Mouse (Mus musculus) midbrain, embryonic 10.5 days (tissue): ENCODE data around the gene Kbtbd2. TPM values are rescaled to one million over a fixed set of nuclear protein-coding genes. Genes with fewer than 3 reads are reported as not detected.
A peak's percentile ranks its signal among the peaks of the same experiment; 100 is the strongest.

ENCODE experiments used
- DNase-seq: peaks from one replicate; pipeline ENCODE4 v3.0.0-alpha.2; 2017; ENCODE audit warnings: low spot score
- H3K27ac ChIP-seq: fragments of 300-500 bp; sonication (generic); replicated peaks from 2 replicates; pipeline ENCODE4 v1.5.1; 2016; ENCODE audit warnings: mild to moderate bottlenecking
- H3K27me3 ChIP-seq: fragments of 300-500 bp; sonication (generic); 2 replicates; pipeline ENCODE4 v1.6.1; 2016; ENCODE audit warnings: low read depth, mild to moderate bottlenecking; ENCODE audit not compliant: poor library complexity, severe bottlenecking
- H3K36me3 ChIP-seq: fragments of 300-500 bp; sonication (generic); 2 replicates; pipeline ENCODE4 v1.6.1; 2016; ENCODE audit warnings: mild to moderate bottlenecking, moderate library complexity
- H3K4me1 ChIP-seq: fragments of 300-500 bp; sonication (generic); 2 replicates; pipeline ENCODE4 v1.6.1; 2016
- H3K4me3 ChIP-seq: fragments of 300-500 bp; sonication (generic); 2 replicates; pipeline ENCODE4 v1.5.1; 2016; ENCODE audit warnings: mild to moderate bottlenecking, moderate library complexity
- H3K9me3 ChIP-seq: fragments of 300-500 bp; sonication (generic); replicated peaks from 2 replicates; pipeline ENCODE4 v1.6.1; 2016; ENCODE audit warnings: mild to moderate bottlenecking
- WGBS: fragments of 180-500 bp; shearing (Covaris S2); methylation state at CpG from one replicate; pipeline ENCODE4 v1.1.7; 2016; 5-methylcytosine and 5-hydroxymethylcytosine counted together
- polyA plus RNA-seq: library from polyadenylated mRNA; unstranded; fragments of >200 nt; fragmentation: Nextera tagmentation; extraction: Ambion mirVana; gene quantifications from 2 replicates; pipeline ENCODE4 v1.2.1, GENCODE M21; 2016

The Kbtbd2 gene
- polyA plus RNA-seq, 1 experiment from 2014 or later: 36.6 TPM

DNA sequence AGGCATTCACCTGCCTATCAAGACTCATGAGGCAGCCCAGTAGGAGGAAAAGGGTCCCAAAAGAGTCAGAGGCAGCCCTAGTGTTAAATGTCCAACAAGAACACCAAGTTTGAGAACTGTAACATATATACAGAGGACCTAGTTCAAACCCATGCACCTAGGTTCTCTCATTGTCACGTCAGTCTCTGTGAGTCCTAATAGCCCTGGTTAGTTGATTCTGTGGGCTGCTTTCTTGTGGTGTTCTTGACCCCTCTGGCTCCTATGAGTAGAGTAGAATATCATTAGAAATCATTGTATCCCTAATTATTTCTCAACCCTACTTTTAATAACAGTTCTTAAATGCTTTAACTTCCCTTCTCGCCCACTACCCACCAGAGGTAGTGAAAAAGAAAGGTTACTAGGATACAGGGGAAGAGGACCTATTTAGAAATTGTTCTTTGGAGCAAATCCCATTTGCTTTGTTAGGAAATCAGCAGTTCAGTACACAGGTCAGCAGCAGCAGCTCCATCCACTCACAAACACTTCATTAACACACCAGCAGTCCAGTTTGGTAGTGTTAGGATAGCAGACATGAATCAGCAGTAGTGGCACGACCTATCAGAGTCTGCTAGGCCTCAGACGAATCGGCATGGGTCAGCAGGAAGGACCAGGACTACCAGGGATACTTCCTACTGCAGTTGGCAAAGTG lies 21.0 kb upstream of the Kbtbd2 start:
- H3K9me3 ChIP-seq: no peaks in the 10 kb centered on the region
- peaks cover 3% of the 10 kb centered on the region for H3K4me1 ChIP-seq
- no peaks in the 10 kb centered on the region for H3K36me3 ChIP-seq
- no peak overlapping the region for H3K27ac ChIP-seq
- no peak for DNase-seq
- H3K4me3 ChIP-seq: no peak overlapping the region
- no peaks in the 10 kb centered on the region for H3K27me3 ChIP-seq
- WGBS: 82% methylated on average over 5 of the region's 5 CpGs

DNA sequence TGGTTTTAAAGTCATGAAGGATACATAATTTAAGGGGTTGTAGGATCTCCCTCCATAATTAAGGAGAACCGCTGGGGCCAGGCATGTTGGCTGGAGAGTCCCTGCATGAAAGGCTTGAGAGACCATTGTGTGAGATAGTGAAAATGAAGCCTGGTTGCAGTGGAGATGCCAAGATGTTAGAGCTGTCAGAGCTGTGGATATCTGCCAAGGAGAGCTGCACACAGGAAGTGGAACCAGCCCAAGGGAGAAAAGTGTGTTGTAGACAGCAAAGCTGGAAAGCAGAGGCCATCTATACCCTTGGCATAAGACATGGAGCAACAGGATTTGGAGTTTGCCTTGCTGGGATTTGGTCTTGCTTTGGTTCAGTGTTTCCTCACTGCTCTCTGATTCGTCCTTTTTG lies 15.7 kb upstream of the Kbtbd2 start:
- DNase-seq: no peak
- H3K9me3 ChIP-seq: no peaks in the 10 kb centered on the region

GRCm38 (mm10) chr6:56808656-56809055 lies 11.0 kb upstream of the Kbtbd2 start:
- 21% methylated on average over 3 of the region's 3 CpGs for WGBS
- no peaks in the 10 kb centered on the region for H3K27me3 ChIP-seq
- peak; percentile 22 for DNase-seq

More for the DNA sequence above, 15.7 kb upstream of the Kbtbd2 start:
- Histone ChIP-seq H3K4me1 (peaks cover 14% of the 10 kb centered on the region), H3K36me3 (no peaks in the 10 kb centered on the region), H3K27ac (peak overlapping the region; percentile 46; the same call in 1 of the 2 replicates), H3K27me3 (no peaks in the 10 kb centered on the region), H3K4me3 (no peak overlapping the region)
- 56% methylated on average over 2 of the region's 2 CpGs for WGBS

GRCm38 (mm10) chr6:56806195-56806594 lies 8.6 kb upstream of the Kbtbd2 start:
- Histone ChIP-seq H3K27me3 (no peaks in the 10 kb centered on the region), H3K9me3 (no peaks in the 10 kb centered on the region), H3K4me1 (no peaks in the 10 kb centered on the region), H3K36me3 (no peaks in the 10 kb centered on the region), H3K27ac (no peak overlapping the region), H3K4me3 (no peak overlapping the region)
- DNase-seq: no peak
- WGBS: 77% methylated on average over 2 of the region's 2 CpGs

More at GRCm38 (mm10) chr6:56808656-56809055, 11.0 kb upstream of the Kbtbd2 start:
- Histone ChIP-seq H3K9me3 (no peaks in the 10 kb centered on the region), H3K4me1 (peaks cover 12% of the 10 kb centered on the region), H3K4me3 (no peak overlapping the region), H3K36me3 (no peaks in the 10 kb centered on the region), H3K27ac (no peak overlapping the region)

DNA sequence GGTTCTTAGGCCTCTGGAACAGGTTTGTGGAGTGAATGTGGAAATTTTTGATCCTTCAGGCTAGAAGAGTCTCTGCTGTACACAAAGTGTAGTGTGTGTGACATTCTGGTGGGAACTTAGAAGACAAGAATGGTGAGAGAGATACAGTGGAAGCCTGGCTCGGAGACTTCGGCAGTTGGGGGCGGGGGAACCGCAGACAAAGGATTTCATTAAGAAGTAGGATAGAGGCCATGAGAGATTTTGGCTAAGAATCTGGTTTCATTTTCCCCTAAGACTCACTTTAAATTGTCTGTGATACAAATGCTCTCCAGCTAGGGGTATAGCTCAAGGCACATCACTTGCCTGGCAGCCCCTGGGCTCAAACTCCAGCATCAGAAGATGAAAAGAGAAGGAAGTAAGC lies 7.4 kb upstream of the Kbtbd2 start:
- H3K27me3 ChIP-seq: no peaks in the 10 kb centered on the region
- no peaks in the 10 kb centered on the region for H3K36me3 ChIP-seq
- no peaks in the 10 kb centered on the region for H3K9me3 ChIP-seq
- H3K4me1 ChIP-seq: no peaks in the 10 kb centered on the region
- H3K27ac ChIP-seq: no peak overlapping the region
- 93% methylated on average over 4 of the region's 4 CpGs for WGBS
- DNase-seq: no peak
- H3K4me3 ChIP-seq: no peak overlapping the region

- no peaks in the 10 kb centered on the region for H3K9me3 ChIP-seq
- H3K36me3 ChIP-seq: peaks cover 12% of the 10 kb centered on the region
- H3K27me3 ChIP-seq: no peaks in the 10 kb centered on the region
- 22% methylated on average over 8 of the region's 8 CpGs for WGBS
- no peak for DNase-seq
- H3K4me1 ChIP-seq: peaks cover 25% of the 10 kb centered on the region
- H3K27ac ChIP-seq: peak overlapping the region; percentile 99
- H3K4me3 ChIP-seq: peak overlapping the region; percentile 85
These were observed 496 bp upstream of the Kbtbd2 start for GRCm38 (mm10) chr6:56798152-56798465.

DNA sequence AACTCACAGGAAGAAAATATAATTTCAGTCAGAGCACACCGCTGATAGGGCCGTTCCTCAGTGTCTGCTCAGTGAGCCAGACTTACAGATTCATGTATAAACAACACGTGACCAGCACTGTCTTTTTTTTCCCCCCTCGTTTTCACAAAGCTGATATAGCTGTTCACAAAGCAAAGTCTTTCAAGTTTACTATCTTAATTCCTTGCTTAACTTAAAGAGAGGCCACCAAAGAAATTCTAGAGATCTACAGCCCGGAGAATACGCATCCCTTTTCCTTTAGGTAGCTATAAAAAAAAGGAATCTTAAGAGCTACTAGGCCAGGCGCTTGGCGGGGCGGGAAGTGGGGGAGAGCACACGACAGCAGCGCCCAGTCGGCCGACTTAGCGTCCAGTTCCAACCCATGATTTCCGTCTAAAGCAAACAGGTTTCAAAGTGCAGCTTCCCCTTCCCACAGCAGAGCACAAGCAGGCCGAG lies 908 bp downstream of the Kbtbd2 start:
- H3K27me3 ChIP-seq: no peaks in the 10 kb centered on the region
- H3K4me1 ChIP-seq: peaks cover 25% of the 10 kb centered on the region
- 0 out of 2 replicates have a peak, but pooled peaks cover 3% of the 10 kb centered on the region for H3K9me3 ChIP-seq
- DNase-seq: peak; percentile 50
- peak overlapping the region; percentile 85 for H3K4me3 ChIP-seq
- H3K36me3 ChIP-seq: peaks cover 27% of the 10 kb centered on the region
- WGBS: 0% methylated on average over 16 of the region's 16 CpGs
- H3K27ac ChIP-seq: peak overlapping the region; percentile 99

GRCm38 (mm10) chr6:56796232-56796631 lies 1.4 kb downstream of the Kbtbd2 start:
- Histone ChIP-seq H3K4me3 (peak overlapping the region; percentile 85), H3K4me1 (peaks cover 25% of the 10 kb centered on the region), H3K36me3 (peaks cover 30% of the 10 kb centered on the region), H3K27ac (peak overlapping the region; percentile 99), H3K9me3 (0 out of 2 replicates have a peak, but pooled peaks cover 3% of the 10 kb centered on the region), H3K27me3 (no peaks in the 10 kb centered on the region)
- no peak for DNase-seq
- WGBS: 13% methylated on average over 8 of the region's 8 CpGs

DNA sequence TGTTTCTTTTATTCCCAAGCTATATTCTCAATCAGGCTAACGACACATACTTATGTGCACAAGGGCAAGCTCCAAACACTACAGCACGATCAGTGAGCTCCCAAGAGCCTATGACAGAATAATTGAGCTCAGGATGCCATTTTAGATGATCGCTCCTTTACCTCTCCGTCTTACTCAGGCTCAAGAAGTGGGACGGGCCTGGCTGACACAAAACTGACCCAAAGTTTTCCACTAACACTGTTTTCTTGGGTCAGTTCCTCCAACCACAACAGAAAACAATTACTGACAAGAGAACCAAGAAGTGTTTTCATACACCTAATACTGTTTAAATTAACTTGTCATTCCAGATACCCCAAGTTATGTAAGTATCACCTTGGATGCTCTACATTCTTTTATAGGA lies 2.8 kb downstream of the Kbtbd2 start:
- Histone ChIP-seq H3K4me3 (peak overlapping the region; percentile 85), H3K9me3 (peaks cover 3% of the 10 kb centered on the region; the same call in 1 of the 2 replicates), H3K27ac (no peak overlapping the region), H3K4me1 (peaks cover 25% of the 10 kb centered on the region), H3K27me3 (no peaks in the 10 kb centered on the region), H3K36me3 (peaks cover 30% of the 10 kb centered on the region)
- no peak for DNase-seq
- WGBS: 94% methylated on average over 5 of the region's 5 CpGs

DNA sequence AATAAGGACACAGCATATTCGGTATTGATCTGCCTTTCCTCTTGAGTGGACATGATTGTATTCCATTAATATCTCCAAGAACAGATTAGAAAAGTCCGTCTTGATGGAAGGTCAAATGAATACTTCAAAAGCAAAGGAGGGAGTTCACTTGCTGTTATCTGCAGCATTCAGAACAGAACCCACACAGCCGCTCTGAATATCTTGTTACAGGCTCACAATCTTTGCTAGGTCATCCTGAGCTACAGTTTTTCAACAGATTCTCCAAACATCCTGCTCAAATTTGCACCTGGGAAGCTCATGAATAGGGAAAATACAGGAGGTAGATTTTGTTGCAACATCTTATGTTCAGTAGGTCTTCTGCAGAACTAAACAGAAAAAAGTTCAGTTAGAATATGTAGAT lies 8.3 kb downstream of the Kbtbd2 start:
- 90% methylated on average over 3 of the region's 3 CpGs for WGBS
- Histone ChIP-seq H3K9me3 (peaks cover 3% of the 10 kb centered on the region; the same call in 1 of the 2 replicates), H3K36me3 (peaks cover 81% of the 10 kb centered on the region), H3K4me1 (no peaks in the 10 kb centered on the region), H3K4me3 (no peak overlapping the region), H3K27ac (no peak overlapping the region), H3K27me3 (no peaks in the 10 kb centered on the region)
- no peak for DNase-seq

DNA sequence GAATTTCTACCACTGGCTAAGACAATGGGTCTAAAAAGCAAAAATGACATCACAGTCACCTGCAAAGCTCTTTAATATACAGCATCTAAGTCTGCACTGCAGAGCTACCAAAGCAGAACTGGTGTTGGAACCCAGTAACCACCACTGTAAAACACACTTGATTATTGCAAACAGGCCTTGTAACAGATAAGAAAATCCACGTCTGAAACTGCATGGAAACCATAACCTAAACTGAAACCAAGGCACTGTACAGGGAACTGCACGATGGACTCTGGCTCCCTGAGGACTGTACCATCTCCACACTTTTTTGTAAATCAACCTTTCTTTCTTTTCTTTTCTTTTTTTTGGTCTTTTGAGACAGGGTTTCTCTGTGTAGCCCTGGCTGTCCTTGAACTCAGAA lies 9.9 kb downstream of the Kbtbd2 start:
- Histone ChIP-seq H3K36me3 (peaks cover 79% of the 10 kb centered on the region), H3K4me3 (no peak overlapping the region), H3K4me1 (no peaks in the 10 kb centered on the region), H3K27me3 (no peaks in the 10 kb centered on the region), H3K9me3 (peaks cover 3% of the 10 kb centered on the region; the same call in 1 of the 2 replicates), H3K27ac (no peak overlapping the region)
- 90% methylated on average over 2 of the region's 2 CpGs for WGBS
- DNase-seq: no peak

DNA sequence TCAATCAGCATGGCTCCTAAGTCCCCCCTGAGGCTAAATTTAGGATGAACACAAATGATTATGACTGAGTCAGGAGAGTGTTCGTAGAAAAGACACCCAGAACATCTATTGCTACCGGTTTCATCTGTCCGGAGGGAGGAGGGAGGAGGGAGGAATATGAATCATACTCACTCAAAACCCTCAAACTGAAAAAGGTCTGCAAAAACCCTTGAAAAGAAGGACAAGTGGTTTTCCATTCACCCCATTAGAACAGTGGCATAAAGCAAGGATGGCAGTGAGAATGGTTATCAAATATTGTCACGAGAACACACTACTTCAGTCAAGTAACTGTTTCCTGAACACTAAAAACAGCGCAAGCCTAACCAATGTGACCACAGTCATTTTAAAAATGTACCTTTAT lies 12.5 kb downstream of the Kbtbd2 start:
- 83% methylated on average over 5 of the region's 5 CpGs for WGBS
- Histone ChIP-seq H3K27me3 (no peaks in the 10 kb centered on the region), H3K4me3 (no peak overlapping the region), H3K9me3 (no peaks in the 10 kb centered on the region), H3K36me3 (peaks cover 92% of the 10 kb centered on the region), H3K4me1 (no peaks in the 10 kb centered on the region), H3K27ac (no peak overlapping the region)
- DNase-seq: no peak

DNA sequence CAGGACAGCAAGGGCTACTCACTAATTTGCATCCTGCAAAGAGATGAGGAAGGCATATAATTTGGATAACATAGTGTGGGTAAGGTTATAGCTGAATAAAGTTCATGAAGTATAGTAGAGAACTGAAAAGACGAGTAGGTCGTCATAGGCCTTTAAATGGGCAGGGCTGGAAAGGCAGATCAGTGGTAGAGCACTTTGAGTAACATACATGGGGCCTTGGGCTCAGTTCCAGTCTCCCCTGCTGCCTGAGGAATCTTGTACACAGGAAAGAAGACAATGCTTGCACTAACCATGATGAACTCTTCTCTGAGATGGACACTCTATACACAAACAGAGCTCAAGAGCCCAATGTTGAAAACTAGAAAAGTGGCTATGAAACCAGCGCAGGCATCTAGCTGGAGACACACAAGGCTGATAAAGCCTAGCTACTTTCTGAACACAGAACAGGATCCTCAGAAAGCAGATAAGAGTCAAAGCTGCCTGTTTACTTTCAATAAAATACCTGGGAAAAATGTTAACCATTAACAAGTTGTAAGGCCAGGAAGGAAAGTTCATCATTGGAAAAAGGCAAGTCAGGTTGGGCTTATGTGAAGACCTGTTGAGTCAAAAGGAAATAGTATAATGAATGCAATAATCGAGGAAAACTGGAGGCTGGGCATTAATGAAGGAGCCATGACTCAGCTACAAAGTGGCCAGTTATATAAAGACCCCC lies 13.9 kb downstream of the Kbtbd2 start:
- Histone ChIP-seq H3K36me3 (peaks cover 96% of the 10 kb centered on the region), H3K4me1 (no peaks in the 10 kb centered on the region), H3K4me3 (no peak overlapping the region), H3K27ac (no peak overlapping the region), H3K27me3 (no peaks in the 10 kb centered on the region), H3K9me3 (no peaks in the 10 kb centered on the region)
- DNase-seq: no peak
- WGBS: 87% methylated on average over 4 of the region's 4 CpGs
